In the genomic region with DNA sequence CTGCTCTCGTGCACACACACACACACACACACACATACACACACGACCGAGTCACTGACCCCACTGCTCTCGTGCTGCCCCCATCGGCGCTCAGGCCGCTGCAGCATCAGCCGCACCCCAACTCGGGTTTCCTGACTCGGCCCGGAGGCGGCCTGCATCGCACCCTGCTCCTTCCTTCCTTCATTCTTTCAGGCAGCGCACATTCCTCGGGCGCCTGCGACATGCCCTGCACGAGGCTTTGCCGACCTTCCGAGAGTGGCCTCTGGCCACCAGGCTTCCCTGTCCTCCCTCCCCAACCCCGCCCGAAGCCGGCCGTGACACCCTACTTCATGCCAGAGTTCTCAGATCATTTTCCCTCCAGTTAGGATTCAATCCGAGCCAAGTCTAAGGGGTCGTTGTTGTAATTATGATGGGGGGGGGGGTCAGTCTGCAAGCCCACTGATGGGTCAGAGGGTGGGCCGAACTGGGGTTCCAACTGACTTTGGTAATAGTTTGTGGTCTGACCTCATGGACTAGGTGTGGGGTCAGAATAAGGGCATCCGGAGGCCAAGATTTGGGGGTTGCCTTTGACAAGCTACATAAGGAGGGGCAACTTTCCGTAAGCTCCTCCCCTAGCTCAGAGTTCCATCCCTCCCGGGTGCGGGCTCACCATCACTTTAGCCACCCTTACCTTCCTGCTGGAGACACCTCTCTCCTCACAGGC, we compare ENCODE assay signal across 8 mouse cellular contexts. TPM values are rescaled to one million over a fixed set of nuclear protein-coding genes. Genes with fewer than 3 reads are reported as not detected.
DNase-seq lines count a peak whose midpoint lies in the region; ATAC-seq and TF ChIP-seq lines count a peak whose summit lies in the region.

No protein-coding gene starts in this region.

- TF ChIP-seq EP300 in heart, postnatal 0 days (IDR thresholded peaks at IDR 0.05; ENCODE audit: low read depth) = peak; percentile 66; the same call in 1 of the 2 replicates

- H3K9ac ChIP-seq in embryonic facial prominence, embryonic 13.5 days = peak overlapping the region; percentile 61
- H3K9ac ChIP-seq in heart, postnatal 0 days (replicated peaks; ENCODE audit: low read depth, low read length) = peak overlapping the region; percentile 18; the same call in 1 of the 2 replicates

- DNase-seq in CD4-positive, CD25-positive, alpha-beta regulatory T cell, adult 2 months (ENCODE audit: low read depth, low spot score) = peak; percentile 62
- DNase-seq in heart, postnatal 0 days (ENCODE audit: low spot score) = peak; percentile 65
- DNase-seq in kidney, postnatal 25 days = peak; percentile 72 to 91
- DNase-seq in midbrain, embryonic 10.5 days (ENCODE audit: low spot score) = peak; percentile 61
- DNase-seq in thymus, adult 18-20 months = peak; percentile 61 to 74

- H3K4me3 ChIP-seq in embryonic facial prominence, embryonic 13.5 days = peak overlapping the region; percentile 94
- H3K4me3 ChIP-seq in heart, postnatal 0 days (ENCODE audit: low read depth, low read length) = peak overlapping the region; percentile 32; the same call in 1 of the 2 replicates
- peak overlapping the region; percentile 96 for H3K4me3 ChIP-seq in midbrain, embryonic 10.5 days

- peak overlapping the region; percentile 99 for H3K27ac ChIP-seq in embryonic facial prominence, embryonic 13.5 days
- peak overlapping the region; percentile 96 for H3K27ac ChIP-seq in heart, postnatal 0 days (ENCODE audit: low read depth)
- H3K27ac ChIP-seq in midbrain, embryonic 10.5 days (replicated peaks) = peak overlapping the region; percentile 99

- no peaks in the 10 kb centered on the region for H3K27me3 ChIP-seq in embryonic facial prominence, embryonic 13.5 days
- H3K27me3 ChIP-seq in heart, postnatal 0 days (ENCODE audit: control insufficient read depth, insufficient read depth, low read length) = no peaks in the 10 kb centered on the region
- H3K27me3 ChIP-seq in midbrain, embryonic 10.5 days (ENCODE audit: low read depth, poor library complexity, severe bottlenecking) = peaks cover 10% of the 10 kb centered on the region; the same call in 1 of the 2 replicates

- TF ChIP-seq CTCF in heart, postnatal 0 days (IDR thresholded peaks at IDR 0.05; ENCODE audit: low read depth) = no peak

- 0 out of 2 replicates have a peak, but pooled peaks cover 4% of the 10 kb centered on the region for H3K9me3 ChIP-seq in embryonic facial prominence, embryonic 13.5 days
- no peaks in the 10 kb centered on the region for H3K9me3 ChIP-seq in heart, postnatal 0 days (replicated peaks; ENCODE audit: control insufficient read depth, low read length)
- no peaks in the 10 kb centered on the region for H3K9me3 ChIP-seq in midbrain, embryonic 10.5 days (replicated peaks)

- H3K36me3 ChIP-seq in embryonic facial prominence, embryonic 13.5 days = no peaks in the 10 kb centered on the region
- H3K36me3 ChIP-seq in heart, postnatal 0 days (replicated peaks; ENCODE audit: control insufficient read depth, insufficient read depth, low read length) = no peaks in the 10 kb centered on the region
- H3K36me3 ChIP-seq in midbrain, embryonic 10.5 days = peaks cover 15% of the 10 kb centered on the region

- peak overlapping the region; percentile 78 for H3K4me2 ChIP-seq in embryonic facial prominence, embryonic 13.5 days
- peak overlapping the region; percentile 64 for H3K4me2 ChIP-seq in heart, postnatal 0 days (ENCODE audit: low read depth, low read length)

- WGBS in embryonic facial prominence, embryonic 13.5 days = 4% methylated on average over 31 of the region's 31 CpGs
- 13% methylated on average over 31 of the region's 31 CpGs for WGBS in heart, postnatal 0 days
- WGBS in midbrain, embryonic 10.5 days = 6% methylated on average over 30 of the region's 31 CpGs

- peaks cover 58% of the 10 kb centered on the region for H3K4me1 ChIP-seq in embryonic facial prominence, embryonic 13.5 days
- H3K4me1 ChIP-seq in heart, postnatal 0 days (ENCODE audit: control insufficient read depth, insufficient read depth) = no peaks in the 10 kb centered on the region
- peaks cover 71% of the 10 kb centered on the region for H3K4me1 ChIP-seq in midbrain, embryonic 10.5 days

- no peak for ATAC-seq in CD4-positive, CD25-positive, alpha-beta regulatory T cell, adult 4 months
- peak; percentile 4; the same call in 1 of the 2 replicates for ATAC-seq in embryonic facial prominence, embryonic 13.5 days (ENCODE audit: insufficient number of reproducible peaks, insufficient read depth, low FRiP score, low TSS enrichment, low read depth)
- ATAC-seq in heart, postnatal 0 days (ENCODE audit: insufficient read depth, low read depth) = peak; percentile 5
- ATAC-seq in erythroid progenitor cell, adult 5-6 weeks (replicated peaks; ENCODE audit: low FRiP score, poor library complexity, severe bottlenecking) = no peak

RNA-seq across cellular contexts. Expression of gene Id3, which starts 5.2 kb away (rescaled TPM):
- 100 to 1,000 TPM; 388 to 433 TPM for polyA plus RNA-seq in CD4-positive, CD25-positive, alpha-beta regulatory T cell, adult 4 months (2017; shearing (Covaris generic))
- 540 and 613 TPM in 2 replicates for polyA plus RNA-seq in embryonic facial prominence, embryonic 13.5 days (2015; fragmentation: Nextera tagmentation; extraction: Ambion mirVana)
- total RNA-seq in heart, postnatal 0 days (2014; rRNA removed; ENCODE audit: low replicate concordance) = 238 and 259 TPM in 2 replicates
- polyA plus RNA-seq in heart, postnatal 0 days (2015; fragmentation: Nextera tagmentation; extraction: Ambion mirVana) = 169 and 188 TPM in 2 replicates
- 619 and 802 TPM in 2 replicates for polyA plus RNA-seq in midbrain, embryonic 10.5 days (2016; fragmentation: Nextera tagmentation; extraction: Ambion mirVana)
- 14.7 TPM in 1 of 2 replicates, not detected in the other for total RNA-seq in erythroid progenitor cell, adult 5-6 weeks (2015; ENCODE audit: low replicate concordance)
- 2.7 TPM in 1 of 2 replicates, not detected in the other for total RNA-seq in erythroid progenitor cell, adult 5-6 weeks (2017; ENCODE audit: low replicate concordance)

RNA-seq across cellular contexts. Expression of gene E2f2, which starts 23.7 kb away (rescaled TPM):
- polyA plus RNA-seq in CD4-positive, CD25-positive, alpha-beta regulatory T cell, adult 4 months (2017; shearing (Covaris generic)) = 10 to 100 TPM; 14.5 to 29.6 TPM
- 6.4 and 7.1 TPM in 2 replicates for polyA plus RNA-seq in embryonic facial prominence, embryonic 13.5 days (2015; fragmentation: Nextera tagmentation; extraction: Ambion mirVana)
- total RNA-seq in heart, postnatal 0 days (2014; rRNA removed; ENCODE audit: low replicate concordance) = 6.4 and 6.9 TPM in 2 replicates
- 2.4 and 2.6 TPM in 2 replicates for polyA plus RNA-seq in heart, postnatal 0 days (2015; fragmentation: Nextera tagmentation; extraction: Ambion mirVana)
- 10.3 and 10.8 TPM in 2 replicates for polyA plus RNA-seq in midbrain, embryonic 10.5 days (2016; fragmentation: Nextera tagmentation; extraction: Ambion mirVana)
- total RNA-seq in erythroid progenitor cell, adult 5-6 weeks (2015; ENCODE audit: low replicate concordance) = 276 and 287 TPM in 2 replicates
- total RNA-seq in erythroid progenitor cell, adult 5-6 weeks (2017; ENCODE audit: low replicate concordance) = 288 and 298 TPM in 2 replicates

RNA-seq across cellular contexts. Expression of gene Asap3, which starts 57.7 kb away (rescaled TPM):
- not detected for polyA plus RNA-seq in CD4-positive, CD25-positive, alpha-beta regulatory T cell, adult 4 months (2017; shearing (Covaris generic))
- polyA plus RNA-seq in embryonic facial prominence, embryonic 13.5 days (2015; fragmentation: Nextera tagmentation; extraction: Ambion mirVana) = 10.9 and 11.6 TPM in 2 replicates
- 2.9 and 3.2 TPM in 2 replicates for total RNA-seq in heart, postnatal 0 days (2014; rRNA removed; ENCODE audit: low replicate concordance)
- polyA plus RNA-seq in heart, postnatal 0 days (2015; fragmentation: Nextera tagmentation; extraction: Ambion mirVana) = 1.7 and 2.0 TPM in 2 replicates
- 6.0 and 7.1 TPM in 2 replicates for polyA plus RNA-seq in midbrain, embryonic 10.5 days (2016; fragmentation: Nextera tagmentation; extraction: Ambion mirVana)
- not detected in 2 replicates for total RNA-seq in erythroid progenitor cell, adult 5-6 weeks (2015; ENCODE audit: low replicate concordance)
- total RNA-seq in erythroid progenitor cell, adult 5-6 weeks (2017; ENCODE audit: low replicate concordance) = 0.53 and 0.90 TPM in 2 replicates

Comparison
In these comparisons a context has a peak if more than half of its experiments do, and no peak if none do; other contexts are left out.
1. ATAC-seq: peak in embryonic facial prominence, embryonic 13.5 days (single experiment) and heart, postnatal 0 days (single experiment); none in CD4-positive, CD25-positive, alpha-beta regulatory T cell, adult 4 months (single experiment) and erythroid progenitor cell, adult 5-6 weeks (single experiment).
2. H3K4me3 ChIP-seq: peak in every context shown above with its lines; median percentile 96 in midbrain, embryonic 10.5 days; 94 in embryonic facial prominence, embryonic 13.5 days; 32 in heart, postnatal 0 days.
3. Peak in every context shown above with its lines, with median percentiles within 50 percentile points of each other: DNase-seq and H3K27ac ChIP-seq.